Mouse (Mus musculus): Measurements from ENCODE around the gene Gm20824.
"Not testable (repeated sequence)": the region's sequence is repeated elsewhere in the genome, so short reads cannot be mapped to it uniquely, and the experiment has no call there.

The Gm20824 gene

GRCm38 (mm10) chrY:8257607-8258006, at the start of gene Gm20824:
Gene Gm20824, plus strand, starts transcription at chrY:8257907.
- DNase-seq, result not testable (repeated sequence)
